9 mouse cellular contexts compared by ENCODE assay signal in the genomic region with DNA sequence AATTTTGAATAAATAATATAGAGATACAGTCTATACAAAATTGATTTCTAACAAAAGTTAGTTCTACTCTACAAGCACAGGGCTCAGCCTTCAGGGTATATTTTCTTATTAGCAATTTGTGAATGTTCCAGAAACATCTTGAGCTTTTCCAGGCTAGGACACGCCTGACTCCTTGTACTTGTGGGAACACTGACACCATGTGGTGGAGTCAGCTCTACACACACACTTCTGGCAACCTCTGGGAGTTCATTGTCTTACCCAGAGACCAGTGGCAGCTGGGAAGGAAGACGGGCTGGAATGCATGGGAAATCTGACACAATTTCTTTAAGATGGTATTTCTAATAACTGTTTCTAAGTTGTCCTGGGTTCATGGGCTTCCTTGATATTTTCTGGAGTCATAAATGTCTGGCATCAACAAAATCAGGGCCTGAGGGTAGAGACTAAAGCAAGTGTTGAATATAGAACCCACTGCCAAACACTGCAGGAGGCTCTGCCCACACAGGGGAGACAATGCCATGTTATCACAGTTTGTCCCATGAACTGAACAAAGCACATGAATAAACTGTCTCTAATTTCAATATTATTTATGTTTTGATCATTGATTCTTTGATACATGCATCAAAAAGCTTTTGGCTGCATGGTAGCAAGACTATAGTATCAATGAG.
A peak's percentile ranks its signal among the peaks of the same experiment; 100 is the strongest.
DNase-seq lines count a peak whose midpoint lies in the region; ATAC-seq and TF ChIP-seq lines count a peak whose summit lies in the region.
"Had no signal": no experiment of that assay in that cellular context is flagged by ENCODE, and none has a peak within 500 bp of the region (broad histone marks: within the 10 kb centered on the region; RNA-seq: fewer than 3 reads in every experiment).

No protein-coding gene starts in this region.

- peaks cover 4% of the 10 kb centered on the region; the same call in 1 of the 2 replicates for H3K36me3 ChIP-seq in liver, adult 2 months (ENCODE audit: control insufficient read depth, insufficient read depth, low read length)
- no peaks in the 10 kb centered on the region for H3K36me3 ChIP-seq in liver, embryonic 12.5 days
- H3K36me3 ChIP-seq in forebrain, embryonic 14.5 days (ENCODE audit: control insufficient read depth, insufficient read depth, low read length), result no peaks in the 10 kb centered on the region
- H3K36me3 ChIP-seq in lung, embryonic 14.5 days (ENCODE audit: insufficient read depth), result no peaks in the 10 kb centered on the region

- H3K4me1 ChIP-seq in liver, adult 2 months (ENCODE audit: control insufficient read depth, insufficient read depth, low read length), result no peaks in the 10 kb centered on the region
- no peaks in the 10 kb centered on the region for H3K4me1 ChIP-seq in liver, embryonic 12.5 days
- no peaks in the 10 kb centered on the region for H3K4me1 ChIP-seq in forebrain, embryonic 14.5 days (ENCODE audit: control insufficient read depth, insufficient read depth, low read length)
- H3K4me1 ChIP-seq in lung, embryonic 14.5 days (ENCODE audit: insufficient read depth), result no peaks in the 10 kb centered on the region; the same call in 1 of the 2 replicates

- H3K9me3 ChIP-seq in liver, embryonic 12.5 days (replicated peaks), result no peaks in the 10 kb centered on the region
- no peaks in the 10 kb centered on the region for H3K9me3 ChIP-seq in forebrain, embryonic 14.5 days (replicated peaks; ENCODE audit: control insufficient read depth, low read length)
- no peaks in the 10 kb centered on the region for H3K9me3 ChIP-seq in lung, embryonic 14.5 days (ENCODE audit: low read depth, low read length)

- no peak for TF ChIP-seq POLR2A in liver, adult 2 months (IDR thresholded peaks at IDR 0.05; ENCODE audit: extremely low read depth, insufficient read depth, low read length)

- H3K79me2 ChIP-seq in liver, adult 2 months (ENCODE audit: control insufficient read depth, insufficient read depth, low read length), result no peaks in the 10 kb centered on the region

- whole genome bisulfite sequencing in liver, adult 2 months, result 67% methylated on average over 2 of the region's 2 CpGs
- WGBS in liver, embryonic 12.5 days (ENCODE audit: insufficient replicate concordance), result 17% methylated on average over 2 of the region's 2 CpGs
- 14% methylated on average over 2 of the region's 2 CpGs for WGBS in forebrain, embryonic 14.5 days
- WGBS in lung, embryonic 14.5 days, result 12% methylated on average over 2 of the region's 2 CpGs

- no peak for ATAC-seq in liver, embryonic 12.5 days
- ATAC-seq in forebrain, embryonic 14.5 days, result peak; percentile 91; the same call in 1 of the 2 replicates
- peak; percentile 92 for ATAC-seq in lung, embryonic 14.5 days (ENCODE audit: insufficient read depth)

- H3K4me3 ChIP-seq in liver, adult 2 months (ENCODE audit: insufficient read depth, low read depth, low read length), result no peak overlapping the region
- no peak overlapping the region for H3K4me3 ChIP-seq in liver, embryonic 12.5 days
- no peak overlapping the region for H3K4me3 ChIP-seq in forebrain, embryonic 14.5 days (ENCODE audit: low read depth, low read length)
- H3K4me3 ChIP-seq in lung, embryonic 14.5 days (ENCODE audit: low read depth, low read length), result no peak overlapping the region

- no peak overlapping the region for H3K9ac ChIP-seq in liver, adult 2 months (ENCODE audit: low read depth, low read length)
- no peak overlapping the region for H3K9ac ChIP-seq in liver, embryonic 12.5 days
- H3K9ac ChIP-seq in forebrain, embryonic 14.5 days (ENCODE audit: low read length), result no peak overlapping the region
- no peak overlapping the region for H3K9ac ChIP-seq in lung, embryonic 14.5 days

- H3K4me2 ChIP-seq in liver, embryonic 12.5 days, result no peak overlapping the region
- no peak overlapping the region for H3K4me2 ChIP-seq in forebrain, embryonic 14.5 days (ENCODE audit: low read length)
- no peak overlapping the region for H3K4me2 ChIP-seq in lung, embryonic 14.5 days

- intact Hi-C loops in heart, postnatal 10 days (cut with DNase I), result loop anchor here (1.0 to 5.0 kb wide), 5 partner anchors 45 to 539 kb away; no protein-coding TSS in a partner anchor

- no peaks in the 10 kb centered on the region for H3K27me3 ChIP-seq in liver, adult 2 months (ENCODE audit: control insufficient read depth, insufficient read depth, low read length)
- H3K27me3 ChIP-seq in liver, embryonic 12.5 days (replicated peaks), result no peaks in the 10 kb centered on the region
- no peaks in the 10 kb centered on the region for H3K27me3 ChIP-seq in forebrain, embryonic 14.5 days (replicated peaks; ENCODE audit: control insufficient read depth, insufficient read depth, low read length)
- no peaks in the 10 kb centered on the region for H3K27me3 ChIP-seq in lung, embryonic 14.5 days (ENCODE audit: insufficient read depth, low read length)

- peak; percentile 21 for DNase-seq in liver, adult 2 months (ENCODE audit: extremely low read depth, low read depth, low spot score)
- DNase-seq in forebrain, embryonic 14.5 days (ENCODE audit: low spot score), result peak; percentile 80
- peak; percentile 83 to 85 for DNase-seq in heart, postnatal 10 days
- peak; percentile 72 to 76 for DNase-seq in kidney, postnatal 25 days
- DNase-seq in lung, embryonic 14.5 days, result peak; percentile 91
- DNase-seq in retina, postnatal 1 day, result peak; percentile 73
- no peak for DNase-seq in spleen, postnatal 4 days (ENCODE audit: low spot score in 2 of 2)

- peak; percentile 32; the same call in 1 of the 2 replicates for TF ChIP-seq CTCF in liver, adult 2 months (IDR thresholded peaks at IDR 0.05; ENCODE audit: low read depth, low read length)
- peak; percentile 87 for TF ChIP-seq CTCF in lung, embryonic 14.5 days (IDR thresholded peaks at IDR 0.05; ENCODE audit: low read depth)

- H3K27ac ChIP-seq in liver, adult 2 months (replicated peaks; ENCODE audit: insufficient read depth, low read depth, low read length), result no peak overlapping the region
- no peak overlapping the region for H3K27ac ChIP-seq in liver, embryonic 12.5 days
- H3K27ac ChIP-seq in forebrain, embryonic 14.5 days (ENCODE audit: low read depth, low read length), result no peak overlapping the region
- no peak overlapping the region for H3K27ac ChIP-seq in lung, embryonic 14.5 days (ENCODE audit: low read depth)
- H3K27ac ChIP-seq: macrophage had no signal

Comparison
In these comparisons a context has a peak if more than half of its experiments do, and no peak if none do; other contexts are left out.
1. DNase-seq: peak in liver, adult 2 months (single experiment), forebrain, embryonic 14.5 days (single experiment), heart, postnatal 10 days (2 of 2), kidney, postnatal 25 days (2 of 2), lung, embryonic 14.5 days (single experiment) and retina, postnatal 1 day (single experiment); none in spleen, postnatal 4 days (0 of 2).